Mouse (Mus musculus) kidney, adult 2 months (tissue): ENCODE measurements at regions not wholly inside any gene's neighbourhood (a gene's known extent, or its start where the extent isn't known, plus 50 kb on each side); places are given as distances from the start of the nearest gene placed in this dataset.

Source experiments
- DNase-seq: peaks from one replicate; pipeline ENCODE4 v3.0.0; 2021
- H3K27ac ChIP-seq: fragments of 200-500 bp; 2 replicates; pipeline ENCODE4 v1.5.1; 2012; ENCODE audit warnings: low read depth, low read length, control low read depth, inconsistent platforms; ENCODE audit not compliant: insufficient read depth
- H3K27me3 ChIP-seq: fragments of 200-500 bp; replicated peaks from 2 replicates; pipeline ENCODE4 v1.6.1; 2012; ENCODE audit warnings: mild to moderate bottlenecking, moderate library complexity, low read length, inconsistent platforms; ENCODE audit not compliant: control insufficient read depth, insufficient read depth
- H3K36me3 ChIP-seq: fragments of 200-500 bp; 2 replicates; pipeline ENCODE4 v1.6.1; 2012; ENCODE audit warnings: mild to moderate bottlenecking, moderate library complexity, low read length, inconsistent platforms; ENCODE audit not compliant: control insufficient read depth, insufficient read depth
- H3K4me1 ChIP-seq: fragments of 200-500 bp; 2 replicates; pipeline ENCODE4 v1.6.1; 2011; ENCODE audit warnings: low read length; ENCODE audit not compliant: control insufficient read depth, insufficient read depth
- H3K4me3 ChIP-seq: fragments of 200-500 bp; 2 replicates; pipeline ENCODE4 v1.5.1; 2011; ENCODE audit warnings: mild to moderate bottlenecking, low read depth, low read length, control low read depth; ENCODE audit not compliant: insufficient read depth
- CTCF ChIP-seq: fragments of 200-500 bp; conservative IDR thresholded peaks from 2 replicates; pipeline ENCODE4 v1.5.1; 2011; ENCODE audit warnings: low read depth, mild to moderate bottlenecking, control low read depth, low read length, moderate library complexity, mixed read lengths; ENCODE audit not compliant: insufficient read depth, insufficient read length
- POLR2A ChIP-seq: fragments of 200-500 bp; IDR thresholded peaks from one replicate; pipeline ENCODE4 v1.6.1; 2011; ENCODE audit warnings: low read depth, low read length, control low read depth
- WGBS: fragments of 180-500 bp; shearing (Covaris S2); methylation state at CpG from one replicate; pipeline ENCODE4 v1.1.7; 2018; 5-methylcytosine and 5-hydroxymethylcytosine counted together

DNA sequence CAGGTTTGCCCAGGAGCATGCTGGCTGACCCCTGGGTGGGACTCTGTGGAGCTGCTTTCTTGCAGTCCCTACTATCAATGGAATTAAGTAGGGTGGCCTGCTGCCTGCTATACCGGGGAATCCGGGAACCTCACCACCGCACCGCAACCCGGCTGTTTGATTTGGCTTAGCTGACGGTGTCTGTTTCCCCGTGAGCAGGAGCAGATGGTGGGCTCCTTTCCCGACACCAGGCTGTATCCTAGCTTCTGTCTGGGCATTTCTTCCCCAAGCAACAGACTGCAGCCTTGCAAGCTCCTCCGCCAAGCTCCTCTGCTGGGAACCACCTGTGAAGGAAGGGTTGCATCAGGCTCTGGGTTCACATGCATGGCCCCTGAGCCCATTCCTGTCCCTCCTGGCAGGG, 132.7 kb downstream of the Tmem132e start:
- no peak for DNase-seq
- Histone ChIP-seq H3K4me3 (no peak overlapping the region), H3K4me1 (no peaks in the 10 kb centered on the region), H3K27me3 (no peaks in the 10 kb centered on the region), H3K27ac (no peak overlapping the region), H3K36me3 (no peaks in the 10 kb centered on the region)
- WGBS, result 37% methylated on average over 9 of the region's 9 CpGs
- TF ChIP-seq POLR2A (no peak), CTCF (no peak)

DNA sequence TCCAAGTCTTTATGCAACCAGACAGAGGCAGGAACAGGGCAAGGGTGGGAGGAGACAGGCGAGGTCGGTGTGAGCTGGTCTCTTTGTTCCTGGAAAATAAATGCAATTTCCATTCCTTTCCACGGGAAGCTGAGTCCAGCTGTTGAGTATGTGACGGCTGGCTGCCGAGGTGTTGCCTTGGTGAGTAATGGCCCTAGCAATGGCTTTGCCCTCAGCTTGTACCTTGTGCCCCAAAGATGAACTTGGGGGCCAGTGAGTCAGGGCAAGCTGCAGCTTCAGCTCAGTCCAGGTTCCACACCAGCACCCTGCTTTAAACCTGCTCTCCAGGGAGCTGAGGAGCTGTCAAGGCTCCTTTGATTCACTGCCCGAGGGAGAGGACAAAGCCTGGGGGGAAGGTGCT, 130.0 kb downstream of the Tmem132e start:
- WGBS, result 4% methylated on average over 6 of the region's 6 CpGs
- no peak for DNase-seq
- Histone ChIP-seq H3K36me3 (no peaks in the 10 kb centered on the region), H3K4me1 (no peaks in the 10 kb centered on the region), H3K4me3 (no peak overlapping the region), H3K27ac (no peak overlapping the region), H3K27me3 (no peaks in the 10 kb centered on the region)
- TF ChIP-seq POLR2A (no peak), CTCF (no peak)

DNA sequence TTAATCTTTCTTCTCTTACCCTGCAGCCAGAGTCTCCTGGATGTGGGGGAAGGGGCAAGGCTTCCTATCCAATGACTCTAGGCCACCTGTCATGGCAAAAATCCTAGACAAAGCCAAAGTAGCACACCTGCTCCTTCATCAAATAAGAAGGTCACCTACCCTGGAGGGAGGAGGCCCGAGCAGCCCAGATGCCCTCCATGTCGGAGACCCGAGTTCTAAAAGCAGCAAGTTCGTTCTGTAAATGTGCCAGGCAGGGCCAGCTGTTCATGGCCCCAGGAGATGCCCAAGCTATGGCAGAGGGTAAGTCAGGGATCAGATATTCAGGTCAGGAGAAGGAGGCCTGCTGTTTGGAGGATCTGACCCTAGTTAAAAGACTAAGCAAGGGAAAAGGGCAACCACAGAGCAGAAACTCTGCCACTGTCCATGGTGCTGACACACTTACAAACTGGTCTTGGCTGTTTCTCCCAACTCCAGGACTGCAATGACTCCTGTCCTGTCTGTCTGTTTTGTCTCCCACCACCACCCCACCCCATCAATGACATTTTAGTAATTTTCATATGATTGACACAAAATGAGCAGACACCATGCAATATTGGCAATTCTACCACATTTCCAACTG, 125.9 kb downstream of the Tmem132e start:
- WGBS, result 90% methylated on average over 4 of the region's 4 CpGs
- H3K27ac ChIP-seq, result no peak overlapping the region
- no peak overlapping the region for H3K4me3 ChIP-seq
- H3K36me3 ChIP-seq, result no peaks in the 10 kb centered on the region
- H3K27me3 ChIP-seq, result no peaks in the 10 kb centered on the region
- DNase-seq, result peak; percentile 1
- TF ChIP-seq CTCF, result no peak
- no peak for TF ChIP-seq POLR2A
- H3K4me1 ChIP-seq, result no peaks in the 10 kb centered on the region

DNA sequence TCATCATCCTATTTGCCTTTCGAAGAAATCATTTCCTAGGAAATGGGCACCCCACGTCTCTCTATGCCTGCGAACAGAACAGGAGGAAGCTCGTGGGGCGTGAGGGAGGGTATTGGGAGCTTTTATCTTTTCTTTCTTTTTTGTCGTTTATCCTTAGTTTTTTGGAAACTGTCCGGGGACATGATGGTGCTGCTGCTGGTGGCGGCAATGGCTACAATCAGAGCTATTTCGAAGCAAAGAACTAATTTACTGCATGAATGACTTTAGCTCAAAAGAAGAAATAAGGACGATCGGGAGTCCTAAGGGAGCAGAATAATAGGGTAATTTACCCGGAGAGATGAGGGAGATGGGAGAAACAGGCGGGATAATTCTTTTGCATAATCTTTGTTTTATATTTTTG, 119.9 kb downstream of the Tmem132e start:
- no peaks in the 10 kb centered on the region for H3K36me3 ChIP-seq
- H3K27ac ChIP-seq, result no peak overlapping the region
- no peak overlapping the region for H3K4me3 ChIP-seq
- no peak for TF ChIP-seq POLR2A
- no peak for TF ChIP-seq CTCF
- no peaks in the 10 kb centered on the region for H3K4me1 ChIP-seq
- peaks cover 3% of the 10 kb centered on the region; the same call in 1 of the 2 replicates for H3K27me3 ChIP-seq
- WGBS, result 37% methylated on average over 13 of the region's 13 CpGs
- no peak for DNase-seq
